Comparison of ENCODE assay signal across 16 mouse cellular contexts in genomic region chr4:3050847-3051135, GRCm38 (mm10).
DNase-seq lines count a peak whose midpoint lies in the region; ATAC-seq and TF ChIP-seq lines count a peak whose summit lies in the region.
"Had no signal": no experiment of that assay in that cellular context is flagged by ENCODE, and none has a peak within 500 bp of the region (broad histone marks: within the 10 kb centered on the region; RNA-seq: fewer than 3 reads in every experiment).

No protein-coding gene starts in this region.

- no peak for TF ChIP-seq EP300 in stomach, postnatal 0 days (optimal IDR thresholded peaks at IDR 0.05)

- no peak overlapping the region for H3K27ac ChIP-seq in liver, embryonic 12.5 days
- no peak overlapping the region for H3K27ac ChIP-seq in liver, embryonic 11.5 days (ENCODE audit: low read depth, low read length)
- no peak overlapping the region for H3K27ac ChIP-seq in stomach, embryonic 16.5 days (ENCODE audit: low read length)
- H3K27ac ChIP-seq in stomach, postnatal 0 days (replicated peaks) = no peak overlapping the region
- H3K27ac ChIP-seq: embryonic facial prominence, embryonic 13.5 days; forebrain, embryonic 13.5 days; liver, embryonic 13.5 days; macrophage; stomach, embryonic 15.5 days had no signal

- no peaks in the 10 kb centered on the region for H3K27me3 ChIP-seq in liver, embryonic 12.5 days (replicated peaks)
- H3K27me3 ChIP-seq in liver, embryonic 11.5 days (replicated peaks; ENCODE audit: control insufficient read depth, insufficient read depth, low read length) = no peaks in the 10 kb centered on the region
- no peaks in the 10 kb centered on the region for H3K27me3 ChIP-seq in stomach, embryonic 16.5 days (ENCODE audit: control insufficient read depth, insufficient read depth, low read length)
- no peaks in the 10 kb centered on the region for H3K27me3 ChIP-seq in stomach, postnatal 0 days (ENCODE audit: control insufficient read depth, insufficient read depth, low read length)
- H3K27me3 ChIP-seq: embryonic facial prominence, embryonic 13.5 days; forebrain, embryonic 13.5 days; liver, embryonic 13.5 days; stomach, embryonic 15.5 days had no signal

- H3K4me1 ChIP-seq in liver, embryonic 12.5 days = no peaks in the 10 kb centered on the region
- no peaks in the 10 kb centered on the region for H3K4me1 ChIP-seq in liver, embryonic 11.5 days (replicated peaks; ENCODE audit: control insufficient read depth, insufficient read depth, low read length)
- no peaks in the 10 kb centered on the region for H3K4me1 ChIP-seq in stomach, embryonic 16.5 days (ENCODE audit: control insufficient read depth, insufficient read depth, low read length)
- H3K4me1 ChIP-seq in stomach, postnatal 0 days (replicated peaks; ENCODE audit: control insufficient read depth, insufficient read depth) = no peaks in the 10 kb centered on the region
- H3K4me1 ChIP-seq: embryonic facial prominence, embryonic 13.5 days; forebrain, embryonic 13.5 days; liver, embryonic 13.5 days; stomach, embryonic 15.5 days had no signal

- H3K36me3 ChIP-seq in liver, embryonic 12.5 days = no peaks in the 10 kb centered on the region
- H3K36me3 ChIP-seq in liver, embryonic 11.5 days (ENCODE audit: control insufficient read depth, insufficient read depth, low read length) = no peaks in the 10 kb centered on the region
- H3K36me3 ChIP-seq in stomach, embryonic 16.5 days (ENCODE audit: control insufficient read depth, insufficient read depth, low read length) = no peaks in the 10 kb centered on the region
- no peaks in the 10 kb centered on the region for H3K36me3 ChIP-seq in stomach, postnatal 0 days (ENCODE audit: control insufficient read depth, insufficient read depth, low read length)
- H3K36me3 ChIP-seq: embryonic facial prominence, embryonic 13.5 days; G1E; liver, embryonic 13.5 days; stomach, embryonic 15.5 days had no signal

- H3K4me3 ChIP-seq in liver, embryonic 12.5 days = no peak overlapping the region
- no peak overlapping the region for H3K4me3 ChIP-seq in liver, embryonic 11.5 days (ENCODE audit: low read depth, low read length)
- no peak overlapping the region for H3K4me3 ChIP-seq in stomach, embryonic 16.5 days (replicated peaks; ENCODE audit: low read length)
- no peak overlapping the region for H3K4me3 ChIP-seq in stomach, postnatal 0 days (ENCODE audit: low read depth, low read length)
- H3K4me3 ChIP-seq: embryonic facial prominence, embryonic 13.5 days; forebrain, embryonic 13.5 days; liver, embryonic 13.5 days; myocyte; stomach, embryonic 15.5 days had no signal

- peak; percentile 0 for DNase-seq in heart, postnatal 14 days
- no peak for DNase-seq in heart, postnatal 4 days
- no peak for DNase-seq in liver, embryonic 11.5 days (ENCODE audit: low spot score)
- no peak for DNase-seq in stomach, postnatal 0 days (ENCODE audit: low spot score)
- DNase-seq in T-cell, adult 2 months (ENCODE audit: low spot score) = no peak
- DNase-seq: adrenal gland, adult 2 months; cerebellum, adult 11 months; liver, embryonic 13.5 days had no signal

- H3K4me2 ChIP-seq in liver, embryonic 12.5 days = no peak overlapping the region
- no peak overlapping the region for H3K4me2 ChIP-seq in liver, embryonic 11.5 days
- no peak overlapping the region for H3K4me2 ChIP-seq in stomach, embryonic 16.5 days (ENCODE audit: low read depth, low read length)
- H3K4me2 ChIP-seq in stomach, postnatal 0 days (replicated peaks; ENCODE audit: low read depth) = no peak overlapping the region
- H3K4me2 ChIP-seq: embryonic facial prominence, embryonic 13.5 days; forebrain, embryonic 13.5 days; liver, embryonic 13.5 days; stomach, embryonic 15.5 days had no signal

- 52% methylated on average over 3 of the region's 3 CpGs for WGBS in liver, embryonic 12.5 days (ENCODE audit: insufficient replicate concordance)
- WGBS in liver, embryonic 11.5 days = 75% methylated on average over 3 of the region's 3 CpGs
- 81% methylated on average over 3 of the region's 3 CpGs for WGBS in stomach, embryonic 16.5 days
- 74% methylated on average over 3 of the region's 3 CpGs for WGBS in stomach, postnatal 0 days

- peaks cover 57% of the 10 kb centered on the region for H3K9me3 ChIP-seq in liver, embryonic 12.5 days (replicated peaks)
- peaks cover 61% of the 10 kb centered on the region for H3K9me3 ChIP-seq in liver, embryonic 11.5 days (ENCODE audit: control insufficient read depth, low read length)
- peaks cover 52% of the 10 kb centered on the region for H3K9me3 ChIP-seq in stomach, embryonic 16.5 days (replicated peaks; ENCODE audit: control insufficient read depth, low read length)
- H3K9me3 ChIP-seq in stomach, postnatal 0 days (ENCODE audit: control insufficient read depth, low read length) = peaks cover 37% of the 10 kb centered on the region

- ATAC-seq in liver, embryonic 12.5 days = 0 out of 2 replicates have a peak, but pooled peaks have one; percentile 0
- no peak for ATAC-seq in liver, embryonic 11.5 days (replicated peaks; ENCODE audit: low FRiP score)
- 0 out of 2 replicates have a peak, but pooled peaks have one; percentile 1 for ATAC-seq in stomach, embryonic 16.5 days (ENCODE audit: insufficient read depth, low FRiP score)
- ATAC-seq in stomach, postnatal 0 days (ENCODE audit: low FRiP score, low TSS enrichment) = no peak

- no peak for TF ChIP-seq CTCF in stomach, postnatal 0 days (IDR thresholded peaks at IDR 0.05; ENCODE audit: low read depth)

- intact Hi-C loops in heart, postnatal 14 days (cut with DNase I) = no loop called here

- no peak overlapping the region for H3K9ac ChIP-seq in liver, embryonic 12.5 days
- H3K9ac ChIP-seq in liver, embryonic 11.5 days (ENCODE audit: low read depth, low read length) = no peak overlapping the region
- no peak overlapping the region for H3K9ac ChIP-seq in stomach, embryonic 16.5 days (ENCODE audit: low read length)
- H3K9ac ChIP-seq in stomach, postnatal 0 days (ENCODE audit: low read length) = no peak overlapping the region
- H3K9ac ChIP-seq: embryonic facial prominence, embryonic 13.5 days; forebrain, embryonic 13.5 days; liver, embryonic 13.5 days; stomach, embryonic 15.5 days had no signal

Comparison
In these comparisons a context has a peak if more than half of its experiments do, and no peak if none do; other contexts are left out.
1. DNase-seq: peak in heart, postnatal 14 days (2 of 2); none in heart, postnatal 4 days (single experiment), liver, embryonic 11.5 days (single experiment), stomach, postnatal 0 days (single experiment) and T-cell, adult 2 months (single experiment).
2. ATAC-seq: peak in liver, embryonic 12.5 days (single experiment) and stomach, embryonic 16.5 days (single experiment); none in liver, embryonic 11.5 days (single experiment) and stomach, postnatal 0 days (single experiment).